Mouse (Mus musculus) heart, embryonic 15.5 days (tissue): ENCODE data around the gene Ttc7. TPM values are rescaled to one million over a fixed set of nuclear protein-coding genes. Genes with fewer than 3 reads are reported as not detected.

ENCODE experiments used
- ATAC-seq: fragments of 200-750 bp; cut with Nextera tagmentation; replicated peaks from 2 replicates; pipeline ENCODE4 v1.8.0; 2017; ENCODE audit warnings: low read depth, moderate TSS enrichment; ENCODE audit not compliant: insufficient number of reproducible peaks, insufficient read depth, low FRiP score
- H3K27ac ChIP-seq: fragments of 300-500 bp; sonication (generic); 2 replicates; pipeline ENCODE4 v1.5.1; 2015; ENCODE audit warnings: mild to moderate bottlenecking, inconsistent platforms
- H3K27me3 ChIP-seq: fragments of 300-500 bp; sonication (generic); 2 replicates; pipeline ENCODE4 v1.6.1; 2015; ENCODE audit warnings: inconsistent platforms
- H3K36me3 ChIP-seq: fragments of 300-500 bp; sonication (generic); 2 replicates; pipeline ENCODE4 v1.6.1; 2015; ENCODE audit warnings: mild to moderate bottlenecking, inconsistent platforms
- H3K4me1 ChIP-seq: fragments of 300-500 bp; sonication (generic); replicated peaks from 2 replicates; pipeline ENCODE4 v1.6.1; 2015; ENCODE audit warnings: inconsistent platforms
- H3K4me2 ChIP-seq: fragments of 300-500 bp; sonication (generic); 2 replicates; pipeline ENCODE4 v1.6.1; 2015; ENCODE audit warnings: inconsistent platforms, mild to moderate bottlenecking, moderate library complexity
- H3K4me3 ChIP-seq: fragments of 300-500 bp; sonication (generic); 2 replicates; pipeline ENCODE4 v1.5.1; 2015; ENCODE audit warnings: mild to moderate bottlenecking, inconsistent platforms
- H3K9ac ChIP-seq: fragments of 300-500 bp; sonication (generic); 2 replicates; pipeline ENCODE4 v1.6.1; 2015; ENCODE audit warnings: mild to moderate bottlenecking, inconsistent platforms
- H3K9me3 ChIP-seq: fragments of 300-500 bp; sonication (generic); replicated peaks from 2 replicates; pipeline ENCODE4 v1.6.1; 2016; ENCODE audit warnings: inconsistent platforms
- WGBS: fragments of 180-500 bp; shearing (Covaris S2); methylation state at CpG from one replicate; pipeline ENCODE4 v1.1.7; 2015; ENCODE audit warnings: mixed read lengths; 5-methylcytosine and 5-hydroxymethylcytosine counted together
- polyA plus RNA-seq: library from polyadenylated mRNA; unstranded; fragments of >200 nt; fragmentation: Nextera tagmentation; extraction: Ambion mirVana; gene quantifications from 2 replicates; pipeline ENCODE4 v1.2.1, GENCODE M21; 2015

Gene Ttc7
- polyA plus RNA-seq, 1 experiment from 2014 or later = 2.8 TPM

GRCm38 (mm10) chr17:87265792-87266186 lies 16.9 kb upstream of the Ttc7 start, which contains the start of gene Mcfd2:
Mcfd2 (minus strand) TSS chr17:87265935.
- peak; percentile 96 for ATAC-seq
- Histone ChIP-seq H3K9ac (peak within 1 kb of the TSS; percentile 94), H3K4me3 (peak within 1 kb of the TSS; percentile 91), H3K27me3 (no peaks in the 10 kb centered on the region), H3K9me3 (no peaks in the 10 kb centered on the region), H3K4me2 (peak within 1 kb of the TSS; percentile 89), H3K4me1 (peaks cover 14% of the 10 kb centered on the region), H3K36me3 (0 out of 2 replicates have a peak, but pooled peaks cover 7% of the 10 kb centered on the region), H3K27ac (peak within 1 kb of the TSS; percentile 71)
- under 1% methylated on average over 41 of the region's 41 CpGs for WGBS

GRCm38 (mm10) chr17:87269454-87269853 lies 13.2 kb upstream of the Ttc7 start:
- H3K4me3 ChIP-seq = no peak overlapping the region
- H3K36me3 ChIP-seq = no peaks in the 10 kb centered on the region
- H3K27ac ChIP-seq = no peak overlapping the region
- 0 out of 2 replicates have a peak, but pooled peaks cover 2% of the 10 kb centered on the region for H3K27me3 ChIP-seq
- H3K4me1 ChIP-seq = peaks cover 8% of the 10 kb centered on the region
- WGBS = 63% methylated on average over 6 of the region's 6 CpGs
- ATAC-seq = no peak
- H3K4me2 ChIP-seq = no peak overlapping the region
- H3K9ac ChIP-seq = no peak overlapping the region
- no peaks in the 10 kb centered on the region for H3K9me3 ChIP-seq

DNA sequence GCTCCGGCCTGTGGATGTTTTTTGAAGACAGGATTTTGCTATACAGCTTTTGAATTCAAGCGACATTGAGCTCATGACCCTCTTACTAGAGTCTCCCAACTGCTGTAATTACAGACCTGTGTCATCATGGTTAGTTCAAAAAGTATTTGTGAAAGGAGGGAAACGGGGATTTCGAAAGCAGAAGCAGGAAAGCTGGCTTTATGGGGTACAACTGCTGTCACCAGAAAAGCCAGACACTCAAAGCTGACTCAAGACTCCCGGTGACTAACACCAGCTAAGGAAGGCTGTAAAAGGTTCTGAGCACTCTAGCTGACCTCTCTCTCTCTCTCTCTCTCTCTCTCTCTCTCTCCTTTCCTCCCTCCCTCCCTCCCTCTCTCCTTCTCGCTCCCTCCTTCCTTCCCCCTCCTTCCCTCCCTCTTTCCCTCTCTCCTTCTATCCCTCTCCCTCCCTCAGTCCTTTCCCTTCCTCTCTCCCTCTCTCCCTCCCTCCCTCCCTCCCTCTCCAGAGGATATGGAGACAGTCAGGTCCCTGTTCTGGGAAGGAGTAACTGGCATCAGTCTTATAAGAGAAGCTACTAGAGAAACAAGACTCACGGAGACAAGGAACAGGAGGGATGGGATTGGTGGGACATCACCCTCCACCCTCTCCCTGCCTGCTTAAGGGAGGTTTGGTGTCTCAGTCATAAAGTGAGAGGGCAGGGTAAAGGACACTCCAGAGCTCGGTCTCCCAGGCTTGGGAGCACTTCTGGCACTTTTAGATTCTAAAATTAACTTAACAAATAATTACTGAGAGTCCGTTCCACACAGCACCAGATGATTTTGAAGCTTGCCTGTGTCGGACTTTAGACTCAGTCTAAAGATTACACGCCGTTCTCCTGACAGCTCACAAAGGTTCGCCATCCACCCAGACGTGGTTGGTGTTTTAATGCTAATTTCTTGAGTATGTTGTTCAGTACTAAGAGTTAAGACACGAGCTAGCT lies 7.0 kb upstream of the Ttc7 start:
- no peak overlapping the region for H3K4me3 ChIP-seq
- WGBS = 47% methylated on average over 15 of the region's 15 CpGs
- ATAC-seq = no peak

GRCm38 (mm10) chr17:87282007-87282705 lies 530 bp upstream of the Ttc7 start:
- peak; percentile 82 for ATAC-seq
- Histone ChIP-seq H3K4me1 (peaks cover 23% of the 10 kb centered on the region), H3K27ac (peak overlapping the region; percentile 92), H3K9me3 (no peaks in the 10 kb centered on the region), H3K36me3 (no peaks in the 10 kb centered on the region), H3K27me3 (peaks cover 29% of the 10 kb centered on the region), H3K4me2 (peak overlapping the region; percentile 96), H3K9ac (peak overlapping the region; percentile 87), H3K4me3 (peak overlapping the region; percentile 76)
- WGBS = under 1% methylated on average over 41 of the region's 44 CpGs

More for the DNA sequence above, 7.0 kb upstream of the Ttc7 start:
- H3K27me3 ChIP-seq = 0 out of 2 replicates have a peak, but pooled peaks cover 2% of the 10 kb centered on the region
- H3K9me3 ChIP-seq = no peaks in the 10 kb centered on the region
- H3K27ac ChIP-seq = no peak overlapping the region
- no peak overlapping the region for H3K9ac ChIP-seq
- H3K4me2 ChIP-seq = no peak overlapping the region
- H3K4me1 ChIP-seq = peaks cover 3% of the 10 kb centered on the region; the same call in 1 of the 2 replicates
- H3K36me3 ChIP-seq = no peaks in the 10 kb centered on the region

DNA sequence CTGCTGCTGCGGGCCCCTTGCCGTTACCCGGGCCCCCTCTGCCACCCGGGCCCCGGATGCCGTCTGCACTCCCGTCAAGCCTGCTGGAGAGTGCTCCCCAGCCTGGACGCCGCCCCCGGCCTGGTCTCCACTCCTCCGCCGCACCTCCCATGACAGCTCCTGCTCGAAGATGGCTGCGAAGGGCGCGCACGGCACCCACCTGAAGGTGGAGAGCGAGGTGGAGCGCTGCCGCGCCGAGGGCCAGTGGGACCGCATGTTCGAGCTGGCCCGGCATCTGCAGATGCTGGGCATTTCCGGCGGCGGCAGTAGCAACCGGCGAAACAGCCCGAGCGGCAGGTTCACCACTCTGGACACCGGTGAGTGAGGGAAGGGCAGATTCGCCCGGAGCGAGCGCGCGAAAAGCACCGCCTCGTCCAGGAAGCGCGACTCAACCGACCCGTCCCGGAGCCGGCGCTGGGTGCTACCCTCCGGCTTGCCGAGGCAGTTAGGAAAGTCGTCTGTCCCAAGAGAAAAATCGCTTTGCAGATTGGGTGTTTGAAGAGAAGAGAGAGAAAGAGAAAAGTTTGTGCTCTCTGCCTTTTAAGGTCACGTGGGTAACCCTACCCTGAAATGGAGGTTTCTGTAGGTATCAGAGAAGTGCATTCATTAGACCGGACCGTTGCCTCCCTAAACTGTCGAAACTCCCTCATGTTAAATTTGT lies 519 bp downstream of the Ttc7 start:
- Histone ChIP-seq H3K4me3 (peak overlapping the region; percentile 76), H3K27me3 (peaks cover 33% of the 10 kb centered on the region)
- WGBS = under 1% methylated on average over 56 of the region's 56 CpGs

GRCm38 (mm10) chr17:87283755-87284481 lies 1.2 kb downstream of the Ttc7 start:
- ATAC-seq = no peak
- peaks cover 37% of the 10 kb centered on the region for H3K27me3 ChIP-seq
- H3K4me3 ChIP-seq = peak overlapping the region; percentile 76
- H3K9ac ChIP-seq = peak overlapping the region; percentile 40
- H3K9me3 ChIP-seq = no peaks in the 10 kb centered on the region
- no peaks in the 10 kb centered on the region for H3K36me3 ChIP-seq
- H3K4me1 ChIP-seq = peaks cover 23% of the 10 kb centered on the region
- WGBS = 11% methylated on average over 21 of the region's 21 CpGs
- peak overlapping the region; percentile 96 for H3K4me2 ChIP-seq
- no peak overlapping the region for H3K27ac ChIP-seq

More for the DNA sequence above, 519 bp downstream of the Ttc7 start:
- H3K27ac ChIP-seq = peak overlapping the region; percentile 92
- H3K9ac ChIP-seq = peak overlapping the region; percentile 87
- no peaks in the 10 kb centered on the region for H3K9me3 ChIP-seq
- H3K4me2 ChIP-seq = peak overlapping the region; percentile 96
- peak; percentile 41 for ATAC-seq
- H3K4me1 ChIP-seq = peaks cover 23% of the 10 kb centered on the region
- H3K36me3 ChIP-seq = no peaks in the 10 kb centered on the region

- Histone ChIP-seq H3K9ac (no peak overlapping the region), H3K27me3 (peaks cover 37% of the 10 kb centered on the region), H3K4me2 (peak overlapping the region; percentile 96), H3K27ac (no peak overlapping the region), H3K4me3 (peak overlapping the region; percentile 76; the same call in 1 of the 2 replicates), H3K4me1 (peaks cover 23% of the 10 kb centered on the region), H3K36me3 (no peaks in the 10 kb centered on the region), H3K9me3 (no peaks in the 10 kb centered on the region)
- no peak for ATAC-seq
- WGBS = 79% methylated on average over 7 of the region's 7 CpGs
Measured at GRCm38 (mm10) chr17:87284482-87285040, 1.9 kb downstream of the Ttc7 start.

DNA sequence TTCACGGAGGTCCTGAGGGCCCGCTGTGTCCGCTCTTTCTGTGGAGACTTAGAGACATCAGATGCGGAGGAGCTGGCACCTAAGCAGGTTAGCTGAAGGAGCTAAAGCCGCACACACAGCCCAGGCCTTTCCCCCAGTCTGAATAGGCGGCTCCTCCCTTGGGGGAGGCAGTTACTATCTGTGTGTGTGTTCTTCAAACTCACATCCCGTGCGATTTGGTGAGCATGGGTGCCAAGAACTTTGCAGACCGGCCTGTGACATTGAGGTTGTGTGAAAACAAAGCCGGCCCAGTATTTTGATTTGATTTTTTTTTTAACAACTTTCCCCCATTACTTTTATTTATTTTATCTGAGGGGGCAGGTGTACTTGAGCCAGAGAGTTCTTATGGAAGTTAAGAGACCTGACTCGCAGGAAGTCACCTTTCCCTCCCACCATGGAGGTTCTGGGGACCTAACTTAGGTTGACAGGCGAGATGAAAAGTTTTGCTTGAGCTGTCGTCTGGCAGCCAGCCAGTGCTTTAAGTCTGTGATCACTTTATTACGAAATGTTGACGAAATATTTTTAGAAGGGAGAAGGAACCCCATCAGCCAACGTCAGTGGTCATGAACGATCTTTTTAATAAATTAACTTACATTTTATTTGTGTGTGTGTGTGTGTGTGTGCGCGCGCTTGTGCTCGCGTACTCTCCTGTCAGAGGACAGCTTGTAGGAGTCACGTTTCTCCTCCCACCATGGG lies 3.2 kb downstream of the Ttc7 start:
- Histone ChIP-seq H3K4me2 (no peak overlapping the region), H3K36me3 (no peaks in the 10 kb centered on the region), H3K9ac (no peak overlapping the region), H3K9me3 (no peaks in the 10 kb centered on the region), H3K27me3 (peaks cover 37% of the 10 kb centered on the region), H3K27ac (no peak overlapping the region), H3K4me1 (peaks cover 23% of the 10 kb centered on the region), H3K4me3 (no peak overlapping the region)
- no peak for ATAC-seq
- 71% methylated on average over 23 of the region's 23 CpGs for WGBS

DNA sequence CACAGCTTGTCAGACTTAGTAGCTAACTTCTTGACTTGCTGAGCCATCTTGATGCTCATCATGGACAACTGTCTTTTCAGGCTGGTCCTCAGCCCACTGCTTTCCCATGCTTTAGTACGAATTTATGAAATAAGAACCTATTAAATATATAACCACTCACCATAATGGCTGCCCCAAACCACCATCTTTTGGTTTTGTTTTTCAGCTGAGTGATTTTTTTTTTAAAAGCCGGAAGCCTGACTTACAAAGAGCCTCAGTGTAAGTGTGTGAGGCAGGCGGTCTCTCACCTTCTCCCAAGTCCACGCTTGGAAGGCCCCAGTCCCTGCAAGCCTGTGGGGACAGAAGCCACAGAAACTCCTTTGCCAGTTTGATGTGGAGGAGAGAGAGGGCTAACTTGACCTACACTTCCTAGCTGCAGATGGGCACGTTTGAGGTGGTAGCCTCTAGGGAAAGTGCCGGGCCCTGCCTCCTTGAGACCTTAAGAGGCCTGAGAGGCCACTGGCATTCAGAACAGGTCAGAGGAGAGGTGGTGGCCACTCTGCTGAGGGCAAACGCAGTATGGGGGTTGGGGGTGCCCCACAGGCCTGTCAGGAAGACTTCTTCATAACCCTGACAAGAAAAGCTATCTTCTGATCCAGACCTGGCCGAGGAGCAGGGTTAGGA lies 3.9 kb downstream of the Ttc7 start:
- Histone ChIP-seq H3K36me3 (no peaks in the 10 kb centered on the region), H3K4me2 (no peak overlapping the region), H3K9me3 (no peaks in the 10 kb centered on the region), H3K27me3 (peaks cover 37% of the 10 kb centered on the region), H3K9ac (no peak overlapping the region), H3K27ac (no peak overlapping the region), H3K4me3 (no peak overlapping the region), H3K4me1 (peaks cover 17% of the 10 kb centered on the region)
- WGBS = 72% methylated on average over 8 of the region's 8 CpGs
- ATAC-seq = no peak
